ENCODE assay signal across 9 mouse cellular contexts in genomic region chr13:52223098-52223962, GRCm38 (mm10).
A peak's percentile ranks its signal among the peaks of the same experiment; 100 is the strongest.
DNase-seq lines count a peak whose midpoint lies in the region; ATAC-seq and TF ChIP-seq lines count a peak whose summit lies in the region.
"Had no signal": no experiment of that assay in that cellular context is flagged by ENCODE, and none has a peak within 500 bp of the region (broad histone marks: within the 10 kb centered on the region; RNA-seq: fewer than 3 reads in every experiment).

No protein-coding gene starts in this region.

- peaks cover 59% of the 10 kb centered on the region for H3K27me3 ChIP-seq in forebrain, embryonic 12.5 days
- H3K27me3 ChIP-seq in small intestine, adult 2 months (ENCODE audit: control insufficient read depth, insufficient read depth, low read length), result no peaks in the 10 kb centered on the region

- no peaks in the 10 kb centered on the region for H3K9me3 ChIP-seq in forebrain, embryonic 12.5 days

- H3K27ac ChIP-seq in forebrain, embryonic 12.5 days, result no peak overlapping the region
- H3K27ac ChIP-seq in layer of hippocampus, adult 2 months, result no peak overlapping the region
- H3K27ac ChIP-seq in small intestine, adult 2 months (ENCODE audit: insufficient read depth, low read depth, low read length), result no peak overlapping the region
- H3K27ac ChIP-seq: macrophage had no signal

- ATAC-seq in forebrain, embryonic 12.5 days (ENCODE audit: low FRiP score), result peak; percentile 61; the same call in 1 of the 2 replicates
- peak; percentile 17 to 36; a peak in 2 of 4 replicates for ATAC-seq in hematopoietic stem cell, adult 5-6 weeks (replicated peaks in 1 of 2; ENCODE audit: insufficient read depth in 1 of 2, low FRiP score in 2 of 2, low TSS enrichment in 1 of 2, low read depth in 1 of 2, poor library complexity in 2 of 2, severe bottlenecking in 2 of 2)
- peak; percentile 54; the same call in 1 of the 2 replicates for ATAC-seq in megakaryocyte, adult 5-6 weeks (ENCODE audit: poor library complexity, severe bottlenecking)

- intact Hi-C loops in heart, postnatal 25 days (cut with DNase I), result loop anchor here (1.0 kb wide), 1 partner anchor 384 kb away; no protein-coding TSS in a partner anchor

- 22% methylated on average over 6 of the region's 6 CpGs for WGBS in forebrain, embryonic 12.5 days
- WGBS in small intestine, adult 2 months, result 79% methylated on average over 6 of the region's 6 CpGs

- DNase-seq in heart, adult 11 months, result peak; percentile 93
- no peak for DNase-seq in heart, postnatal 25 days (ENCODE audit: low spot score)
- peak; percentile 63 for DNase-seq in brain, adult 2 months (ENCODE audit: low read depth, low spot score)
- peak in 1 of 2 experiments; percentile 40 for DNase-seq in layer of hippocampus, adult 2 months (ENCODE audit: low spot score in 2 of 2)

- TF ChIP-seq CTCF in layer of hippocampus, adult 2 months (conservative IDR thresholded peaks at IDR 0.05), result peak; percentile 71
- TF ChIP-seq CTCF in small intestine, adult 2 months (IDR thresholded peaks at IDR 0.05; ENCODE audit: extremely low read depth, insufficient read length, insufficient replicate concordance, low read depth, low read length), result 0 out of 2 replicates have a peak, but pooled peaks have one; percentile 9

- no peak overlapping the region for H3K9ac ChIP-seq in forebrain, embryonic 12.5 days

- no peak overlapping the region for H3K4me2 ChIP-seq in forebrain, embryonic 12.5 days

- H3K36me3 ChIP-seq in forebrain, embryonic 12.5 days (replicated peaks), result no peaks in the 10 kb centered on the region
- H3K36me3 ChIP-seq in small intestine, adult 2 months (ENCODE audit: control insufficient read depth, insufficient read depth, low read length), result no peaks in the 10 kb centered on the region

- H3K4me1 ChIP-seq in forebrain, embryonic 12.5 days, result peaks cover 16% of the 10 kb centered on the region
- peaks cover 8% of the 10 kb centered on the region for H3K4me1 ChIP-seq in small intestine, adult 2 months (ENCODE audit: control insufficient read depth, insufficient read depth, insufficient read length, low read length)

- no peak overlapping the region for H3K4me3 ChIP-seq in forebrain, embryonic 12.5 days (replicated peaks)
- no peak overlapping the region for H3K4me3 ChIP-seq in layer of hippocampus, adult 2 months
- H3K4me3 ChIP-seq in small intestine, adult 2 months (ENCODE audit: low read depth, low read length), result no peak overlapping the region

- TF ChIP-seq POLR2A in small intestine, adult 2 months (IDR thresholded peaks at IDR 0.05; ENCODE audit: low read depth, low read length), result no peak
